Mouse (Mus musculus): ENCODE measurements around the gene Cabin1.
"Not testable (repeated sequence)": the region's sequence is repeated elsewhere in the genome, so short reads cannot be mapped to it uniquely, and the experiment has no call there.

The Cabin1 gene

DNA sequence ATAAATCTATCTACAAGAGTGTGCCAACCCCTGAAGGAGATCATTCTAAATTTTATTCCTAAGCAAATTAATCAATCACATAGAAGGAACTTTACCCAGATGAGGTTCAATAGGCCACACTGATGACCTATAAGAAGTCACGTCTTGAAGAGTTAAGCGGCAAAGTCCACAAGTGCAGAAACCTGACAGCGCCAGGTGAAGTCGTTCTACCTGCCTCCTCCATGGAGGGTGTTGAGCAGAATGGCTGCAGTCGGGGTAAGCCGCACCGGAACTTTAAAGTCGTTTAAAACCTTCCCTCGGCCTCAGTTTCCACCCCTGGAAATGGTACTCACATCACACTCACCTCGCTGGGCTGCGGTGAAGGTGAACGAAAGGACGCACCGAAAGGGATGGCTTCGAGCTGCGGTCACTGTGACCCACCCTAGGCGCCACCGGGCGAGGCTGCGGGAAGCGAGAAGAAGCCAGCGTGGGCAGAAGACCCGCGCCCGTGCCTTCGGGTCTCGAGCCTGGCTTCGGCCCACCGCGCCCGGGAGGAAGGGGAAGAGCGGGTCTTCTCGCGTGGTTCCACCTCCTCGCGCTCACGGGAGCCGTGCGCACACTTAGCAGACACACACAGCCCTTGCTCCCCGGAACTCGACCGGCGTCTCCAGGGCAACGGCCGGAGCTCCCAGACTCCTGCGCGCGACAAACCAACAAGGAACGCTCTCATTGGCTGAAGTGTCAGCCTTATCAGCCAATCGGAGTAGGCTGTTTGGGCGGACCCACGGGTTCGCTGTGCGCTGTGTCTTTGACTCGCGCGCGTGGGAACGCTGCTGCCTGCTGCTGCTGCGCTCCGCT is at the start of gene Cabin1:
Gene Cabin1 (minus strand): TSS at position 660 of the 837 bp plus-strand sequence.
- peak; percentile 98 for DNase-seq (ENCODE audit: low spot score)

DNA sequence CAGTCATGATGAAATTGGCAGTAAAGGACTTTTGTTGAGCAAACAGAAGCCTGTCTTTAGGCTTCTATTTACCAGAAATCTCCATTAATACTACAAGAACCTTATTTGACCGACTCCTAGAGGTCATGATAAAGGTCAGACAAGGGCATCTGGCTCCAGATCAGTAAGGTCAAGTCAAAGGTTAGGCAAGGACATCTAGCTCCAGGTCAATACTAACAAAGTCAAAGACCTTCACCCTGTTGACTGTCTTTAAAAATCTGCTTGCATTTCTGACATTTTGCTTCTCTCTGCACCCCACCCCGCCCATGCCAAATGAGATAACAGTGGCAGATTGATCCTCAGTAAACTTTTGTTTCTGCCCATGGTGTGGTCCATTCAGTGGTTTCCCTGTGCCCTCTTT is 40.1 kb upstream of the Cabin1 start:
- no peak for DNase-seq (ENCODE audit: low spot score)

DNA sequence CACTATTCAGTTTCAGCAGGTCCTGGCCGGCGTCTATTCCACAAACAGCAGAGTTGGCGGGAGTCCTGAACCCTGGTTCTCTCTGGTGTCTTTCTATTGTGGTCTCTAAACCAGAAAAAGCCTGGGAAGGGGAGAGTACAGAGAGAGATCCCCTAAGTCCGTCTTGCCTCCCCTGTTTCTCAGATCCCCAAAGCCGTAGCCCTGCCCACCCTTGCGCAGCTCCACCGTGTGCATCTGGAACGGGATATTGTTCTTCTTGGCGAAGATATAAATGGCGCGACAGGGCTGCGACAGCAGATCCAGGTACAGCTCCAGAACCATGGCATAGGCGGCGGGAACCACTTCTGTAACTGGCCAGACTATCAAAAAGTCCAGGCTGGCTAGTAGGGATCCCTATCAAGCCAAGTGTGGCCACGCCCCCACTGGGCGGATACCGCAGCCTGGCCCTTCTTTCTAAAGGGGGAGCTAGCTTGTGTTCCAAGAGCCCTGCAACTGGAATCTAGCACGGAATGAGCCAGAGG is 34.1 kb upstream of the Cabin1 start, which contains the start of gene Gstt1:
Gene Gstt1 (minus strand): TSS at position 409 of the 521 bp plus-strand sequence.
- peak; percentile 21 for DNase-seq (ENCODE audit: low spot score)

DNA sequence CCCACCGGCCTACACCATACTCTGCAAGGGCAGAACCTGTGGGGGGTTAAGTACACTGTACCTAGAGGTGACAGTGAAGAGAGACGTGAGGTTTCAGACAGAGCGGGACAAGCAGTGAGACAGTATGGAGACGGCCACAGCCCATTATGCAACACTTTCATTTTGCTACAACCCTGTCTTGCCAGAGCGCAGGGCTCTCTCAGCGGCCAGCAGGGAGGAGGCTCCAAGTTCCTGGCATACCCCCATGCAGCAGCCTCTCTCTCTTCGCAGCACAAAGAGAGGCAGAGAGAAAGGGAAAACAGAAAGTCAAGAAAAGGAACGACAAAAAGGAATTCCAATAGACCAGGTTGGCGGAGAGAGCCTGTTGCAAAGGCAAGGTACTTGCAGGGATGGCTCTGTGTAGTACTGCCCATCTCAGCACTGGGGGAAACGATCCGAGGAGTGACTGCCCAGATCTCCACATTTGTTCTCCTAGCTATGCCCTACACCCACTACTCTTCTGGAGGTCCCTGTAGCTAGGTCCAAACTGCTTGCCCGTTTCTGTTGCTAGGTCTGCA is 33.6 kb upstream of the Cabin1 start:
- peak; percentile 25 for DNase-seq (ENCODE audit: low spot score)

DNA sequence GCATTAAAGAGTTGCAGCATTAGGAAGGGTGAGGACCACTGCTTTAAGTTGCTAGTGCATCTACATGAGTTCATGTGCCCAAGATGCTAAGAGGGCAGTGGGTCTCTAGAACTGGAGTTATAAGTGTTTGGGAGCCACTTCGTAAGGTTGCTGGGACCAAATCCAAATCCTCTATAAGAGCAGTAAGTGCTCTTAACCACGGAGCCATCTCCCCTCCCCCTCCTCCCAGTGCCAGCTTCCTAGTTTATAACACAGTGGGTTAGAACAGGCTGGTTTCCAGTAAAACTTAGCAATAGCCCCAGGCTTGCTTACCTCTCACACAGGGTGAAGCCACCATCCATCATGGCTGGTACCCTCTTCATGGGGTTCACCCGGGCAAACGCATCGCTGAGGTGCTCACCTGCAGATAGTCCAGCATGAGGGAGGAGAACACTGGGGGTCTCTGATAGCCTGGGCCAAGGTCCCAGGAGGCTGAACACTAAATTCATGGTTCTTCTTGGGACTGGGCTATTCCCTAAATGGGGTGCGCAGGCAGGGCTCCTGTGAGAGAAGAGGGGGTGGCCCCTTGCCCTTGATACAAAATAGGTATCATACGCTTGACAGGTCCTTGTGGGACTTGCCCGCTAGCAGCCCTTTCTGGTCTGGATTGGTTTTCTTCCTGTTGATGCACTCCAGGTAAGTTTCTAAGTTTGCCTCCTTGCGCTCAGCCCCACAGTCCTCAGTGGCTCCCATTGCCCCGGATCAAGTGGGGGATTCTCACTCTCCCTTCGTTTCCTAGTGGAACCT is 32.8 kb upstream of the Cabin1 start:
- no peak for DNase-seq (ENCODE audit: low spot score)

DNA sequence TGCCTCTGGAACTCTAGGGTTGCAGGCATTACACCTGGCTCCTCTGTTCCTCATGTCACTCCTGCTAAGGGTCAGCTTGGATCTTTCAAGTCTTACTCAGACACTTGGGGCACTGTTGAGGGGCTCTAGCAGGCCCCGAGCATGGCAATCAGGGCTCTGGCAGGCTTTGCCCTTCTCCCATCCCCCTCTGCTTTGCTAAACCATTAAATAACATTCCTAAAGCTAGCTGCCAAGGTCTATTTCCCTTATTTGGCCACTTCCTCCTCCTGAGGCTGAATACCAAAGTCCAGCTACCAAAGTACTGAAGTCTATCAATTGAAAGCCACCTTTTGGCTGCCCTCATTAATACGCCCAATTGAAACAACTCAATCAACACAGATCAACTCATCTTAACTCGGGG is 30.7 kb upstream of the Cabin1 start:
- no peak for DNase-seq (ENCODE audit: low spot score)

DNA sequence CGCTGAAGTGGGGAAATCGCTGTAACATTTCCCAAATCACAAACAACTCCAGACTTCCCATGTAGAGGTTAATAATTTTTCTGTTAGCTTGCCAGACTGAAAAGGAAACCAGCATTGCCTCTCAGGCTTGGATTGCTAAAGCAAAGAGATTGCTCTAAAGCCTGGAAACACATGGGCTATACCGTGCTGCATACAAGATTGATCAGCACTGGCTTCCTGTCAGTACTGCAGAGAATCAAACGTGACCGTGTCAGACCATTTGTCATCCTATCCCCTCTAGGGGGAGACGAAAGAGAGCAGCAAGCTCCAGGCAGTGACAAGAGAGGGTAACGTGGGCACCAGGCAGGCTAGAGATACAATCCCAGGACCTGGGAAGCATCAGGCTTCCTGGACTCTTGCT is 26.6 kb upstream of the Cabin1 start:
- DNase-seq (ENCODE audit: low spot score): no peak

DNA sequence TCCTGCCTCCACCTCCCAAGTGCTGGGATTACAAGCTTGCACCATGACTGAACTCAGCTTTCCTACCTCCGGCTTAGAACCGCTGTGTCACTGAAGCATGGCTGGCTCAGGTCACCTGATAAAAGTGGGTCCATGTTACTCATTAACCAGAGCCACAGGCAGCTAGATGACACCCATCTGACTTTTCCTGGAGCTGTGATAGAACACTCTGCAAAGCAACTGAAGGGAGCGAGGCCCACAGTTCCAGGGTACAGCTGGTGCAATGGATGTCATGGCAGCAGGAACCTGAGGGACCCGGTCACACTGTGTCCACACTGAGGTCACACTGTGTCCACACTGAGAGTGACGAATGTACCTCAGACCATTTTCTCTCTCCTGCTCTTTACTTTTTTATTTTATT is 25.7 kb upstream of the Cabin1 start:
- no peak for DNase-seq (ENCODE audit: low spot score)

DNA sequence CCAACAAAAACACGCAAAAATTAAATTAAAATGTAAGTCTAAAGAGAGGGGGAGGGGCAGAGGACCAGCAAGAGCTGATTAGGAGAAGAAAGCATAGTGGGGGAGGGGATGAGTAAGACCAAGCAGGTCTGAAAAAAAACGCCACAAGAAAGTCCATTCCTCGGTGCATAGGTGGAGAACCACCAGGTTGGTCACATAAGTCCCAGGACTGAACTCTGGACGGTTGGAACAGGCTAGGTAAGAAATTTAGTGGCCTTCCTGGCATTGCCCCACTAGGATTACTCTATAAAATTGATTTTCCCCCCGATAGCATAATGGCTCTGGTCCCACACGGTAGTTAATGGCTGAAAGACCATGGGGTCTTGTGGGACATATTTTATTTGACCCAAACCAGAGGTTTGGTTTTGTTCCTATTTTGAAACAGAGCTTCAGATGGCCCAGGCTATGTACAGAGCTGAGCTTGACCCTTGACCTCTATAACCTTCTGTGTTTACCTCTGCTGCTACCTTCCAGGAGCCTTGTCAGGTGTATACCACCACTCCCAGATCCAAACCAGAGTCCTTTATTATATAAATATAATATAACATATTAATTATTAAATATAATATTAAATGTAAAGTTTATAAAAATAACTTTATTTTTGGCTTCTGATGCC is 25.1 kb upstream of the Cabin1 start:
- no peak for DNase-seq (ENCODE audit: low spot score)

DNA sequence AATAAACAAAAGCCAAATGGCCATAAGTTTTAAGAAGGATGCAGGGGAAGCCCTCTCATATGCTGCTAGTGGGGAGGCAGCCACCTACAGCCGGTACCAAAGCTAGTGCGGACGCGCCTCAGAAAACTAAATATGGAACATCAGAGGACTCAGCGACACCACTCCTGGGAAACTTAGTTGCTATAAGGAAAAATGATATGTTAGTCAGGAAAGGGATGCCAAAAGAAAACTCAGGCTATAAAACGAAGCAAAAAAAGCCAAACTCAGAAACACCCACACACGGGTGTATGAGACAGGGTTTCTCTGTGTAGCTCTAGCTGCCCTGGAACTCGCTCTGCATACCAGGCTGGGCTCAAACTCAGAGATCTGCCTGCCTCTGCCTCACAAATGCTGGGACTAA is 24.1 kb upstream of the Cabin1 start:
- no peak for DNase-seq (ENCODE audit: low spot score)

DNA sequence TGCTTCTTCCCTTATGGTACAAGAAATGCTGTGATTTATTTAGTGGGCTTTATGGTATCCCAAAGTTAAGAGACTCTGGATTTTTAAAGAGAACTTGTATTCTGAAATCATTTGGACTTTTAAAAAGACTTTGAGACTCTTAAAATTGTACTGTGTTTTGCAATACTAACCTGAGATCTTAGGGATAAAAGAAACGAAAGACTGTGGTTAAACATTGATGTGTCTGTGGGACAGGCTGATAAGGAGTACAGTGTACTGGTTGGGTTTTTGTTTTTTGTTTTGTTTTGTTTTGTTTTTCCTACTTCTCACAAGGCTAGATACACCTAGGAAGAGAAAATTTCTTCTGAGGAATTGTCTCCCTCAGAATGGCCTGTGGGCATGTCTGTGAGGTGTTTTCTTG is 21.3 kb upstream of the Cabin1 start:
- DNase-seq (ENCODE audit: low spot score): no peak

DNA sequence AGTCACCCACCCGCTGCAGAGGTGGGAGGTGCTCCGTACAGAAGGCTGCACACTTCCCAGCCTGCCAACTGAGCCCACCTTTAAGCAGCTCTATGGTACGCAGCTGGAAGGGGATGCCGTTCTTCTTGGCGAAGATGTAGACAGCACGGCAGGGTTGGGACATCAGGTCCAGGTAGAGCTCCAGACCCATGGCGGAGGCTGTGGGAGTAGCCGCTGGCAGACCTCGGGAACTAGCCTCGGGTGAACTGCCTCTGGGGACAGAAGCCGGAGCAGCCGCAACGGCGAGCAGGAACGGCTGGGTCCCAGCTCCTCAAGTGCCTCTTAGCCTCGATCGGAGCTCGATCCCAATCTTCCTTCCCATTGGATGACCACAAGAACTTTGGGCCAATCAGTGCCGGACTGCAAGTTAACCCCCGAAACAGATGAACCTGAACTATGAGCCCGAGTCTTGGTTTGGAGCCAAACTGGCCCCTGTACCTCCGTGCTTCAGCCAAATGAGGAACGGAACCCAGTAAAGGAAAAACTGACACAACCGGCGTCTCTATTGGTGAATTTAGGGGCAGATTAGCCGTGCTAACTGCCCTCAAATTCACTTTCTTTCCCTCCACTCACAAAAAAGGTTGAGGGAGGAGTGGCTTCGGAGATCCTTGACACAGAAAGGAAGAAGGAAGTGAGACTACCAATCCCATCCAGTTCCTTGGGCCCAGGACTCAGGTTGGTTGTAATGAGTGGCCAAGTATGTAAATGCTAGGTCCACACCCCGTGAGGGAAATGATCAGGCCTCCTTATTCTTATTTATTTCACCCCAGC is 16.8 kb upstream of the Cabin1 start, which contains the start of the genes Gm20441 and Gstt3:
Gene Gm20441 (minus strand): TSS at position 186 of the 810 bp plus-strand sequence.
Gene Gstt3 (minus strand): TSS at position 646 of the 810 bp plus-strand sequence.
- peak; percentile 14 for DNase-seq (ENCODE audit: low spot score)

DNA sequence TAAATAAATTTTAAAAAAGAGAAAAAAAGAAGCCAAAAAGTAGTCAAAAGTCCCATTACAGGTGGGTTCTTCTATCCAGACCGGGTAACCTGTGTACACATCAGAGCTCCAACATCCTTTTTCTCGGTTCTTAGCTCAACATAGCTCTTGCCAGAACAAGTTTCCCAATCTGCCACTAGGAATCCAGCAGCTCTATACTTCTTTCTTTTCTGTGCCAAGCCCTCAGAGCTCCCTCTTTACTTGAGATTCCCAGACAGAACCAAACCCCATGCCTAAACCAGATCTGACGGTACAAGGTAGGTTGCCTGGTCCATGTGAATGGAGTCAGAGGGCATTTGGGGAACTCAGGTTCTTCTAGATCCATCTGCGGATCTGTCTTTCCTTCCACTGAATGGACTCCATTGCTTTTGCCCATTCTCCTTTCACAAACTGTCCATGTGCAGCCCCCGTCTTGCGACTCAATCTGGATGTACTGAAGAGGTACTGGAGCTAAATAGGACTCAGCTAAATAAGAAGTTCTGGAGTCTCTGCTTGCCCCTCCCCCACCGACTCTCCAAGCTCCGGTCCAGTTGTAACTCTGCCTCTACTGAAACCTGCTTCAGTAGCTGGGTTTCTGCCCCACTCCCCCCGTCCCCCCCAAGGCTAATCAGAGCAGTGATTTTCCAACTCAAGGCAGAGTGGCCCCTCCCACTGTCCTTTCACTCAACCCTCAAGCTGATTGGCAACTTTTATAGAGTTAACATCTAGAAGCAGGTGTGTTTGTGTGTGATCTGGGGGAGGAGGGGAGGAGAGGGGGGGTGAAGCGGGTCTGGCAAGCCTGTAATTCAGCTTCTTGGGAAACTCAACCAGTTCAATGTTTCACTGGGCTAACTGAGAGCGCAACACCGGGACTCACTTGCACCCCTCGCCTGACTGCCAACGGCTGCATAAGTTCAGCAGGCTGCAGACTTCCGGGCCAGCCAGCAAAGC is 15.3 kb upstream of the Cabin1 start:
- DNase-seq (ENCODE audit: low spot score): no peak

DNA sequence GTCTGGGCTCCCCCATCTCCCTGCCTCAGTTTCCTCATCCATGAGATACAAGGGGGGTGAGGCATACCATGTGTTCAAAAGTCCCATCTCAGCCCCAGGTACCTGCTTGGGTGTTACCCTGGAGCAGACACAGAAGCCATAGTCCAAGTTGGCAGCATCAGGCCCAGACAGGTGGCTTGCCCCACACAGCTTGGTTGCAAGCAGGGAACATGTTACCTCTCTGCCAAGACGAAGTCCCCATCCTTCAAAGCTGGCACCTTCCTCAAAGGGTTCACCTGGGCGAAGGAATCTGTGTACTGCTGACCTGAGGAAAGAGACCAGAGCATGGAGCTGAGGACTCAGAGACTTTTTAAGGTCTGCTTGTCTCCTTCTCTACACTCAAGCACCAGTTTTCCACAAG is 13.7 kb upstream of the Cabin1 start:
- no peak for DNase-seq (ENCODE audit: low spot score)

DNA sequence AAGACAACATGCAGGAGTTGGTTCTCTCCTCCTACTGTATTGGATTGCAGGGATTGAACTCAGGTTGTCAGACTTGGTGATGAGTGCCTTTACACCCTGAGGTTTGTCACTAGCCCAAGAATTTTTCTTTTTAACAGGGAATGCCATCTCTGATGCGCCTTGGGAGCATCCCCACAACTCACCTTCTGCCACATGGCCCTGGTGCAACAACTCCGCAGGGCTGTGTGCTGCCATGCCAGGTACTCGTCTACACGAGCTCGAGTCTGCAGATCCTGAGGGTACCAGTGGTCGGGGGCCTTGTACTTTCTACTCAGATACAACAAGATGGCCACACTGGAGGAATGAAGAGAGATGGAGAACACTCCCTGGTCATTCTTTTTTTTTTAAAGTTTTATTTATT is 12.4 kb upstream of the Cabin1 start:
- DNase-seq (ENCODE audit: low spot score): no peak

DNA sequence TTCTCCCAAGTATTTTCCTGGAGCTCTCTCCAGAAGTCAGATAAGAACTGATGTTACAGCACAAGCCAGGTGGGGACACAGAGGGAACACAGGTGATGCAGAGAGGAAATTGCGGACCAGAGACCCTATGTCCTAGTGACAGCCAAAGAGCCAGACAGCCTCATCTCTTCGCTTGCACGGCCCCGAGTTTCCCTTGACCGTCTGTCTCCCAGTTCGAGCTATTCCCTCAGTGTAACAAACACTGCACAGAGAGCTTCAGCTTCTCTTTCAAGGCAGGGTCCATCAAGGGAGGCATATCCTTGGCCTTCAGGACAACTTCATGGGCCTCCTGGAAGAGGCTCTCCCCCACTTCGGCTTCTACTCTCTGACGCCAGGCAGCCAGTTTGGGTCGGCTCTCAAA is 10.4 kb upstream of the Cabin1 start:
- DNase-seq (ENCODE audit: low spot score): no peak

DNA sequence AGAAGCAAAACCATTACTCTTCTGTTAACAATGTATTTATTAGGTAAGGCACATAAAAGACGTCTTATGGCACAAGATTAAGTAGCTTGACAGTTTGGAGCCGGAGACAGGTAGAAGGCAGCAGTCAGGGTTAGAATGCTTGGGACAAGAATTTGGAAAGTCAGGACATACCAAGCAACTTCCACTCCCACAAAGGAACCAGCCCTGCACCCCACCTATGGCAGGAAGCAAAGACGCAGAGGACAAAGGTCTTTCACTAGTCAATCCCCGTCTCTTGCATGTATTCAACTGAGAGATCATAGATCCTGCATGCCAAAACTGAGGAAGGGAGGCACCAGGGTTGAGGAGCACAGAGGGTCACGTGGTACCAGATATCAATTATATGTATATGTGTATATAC is 10.0 kb upstream of the Cabin1 start:
- DNase-seq (ENCODE audit: low spot score): no peak

DNA sequence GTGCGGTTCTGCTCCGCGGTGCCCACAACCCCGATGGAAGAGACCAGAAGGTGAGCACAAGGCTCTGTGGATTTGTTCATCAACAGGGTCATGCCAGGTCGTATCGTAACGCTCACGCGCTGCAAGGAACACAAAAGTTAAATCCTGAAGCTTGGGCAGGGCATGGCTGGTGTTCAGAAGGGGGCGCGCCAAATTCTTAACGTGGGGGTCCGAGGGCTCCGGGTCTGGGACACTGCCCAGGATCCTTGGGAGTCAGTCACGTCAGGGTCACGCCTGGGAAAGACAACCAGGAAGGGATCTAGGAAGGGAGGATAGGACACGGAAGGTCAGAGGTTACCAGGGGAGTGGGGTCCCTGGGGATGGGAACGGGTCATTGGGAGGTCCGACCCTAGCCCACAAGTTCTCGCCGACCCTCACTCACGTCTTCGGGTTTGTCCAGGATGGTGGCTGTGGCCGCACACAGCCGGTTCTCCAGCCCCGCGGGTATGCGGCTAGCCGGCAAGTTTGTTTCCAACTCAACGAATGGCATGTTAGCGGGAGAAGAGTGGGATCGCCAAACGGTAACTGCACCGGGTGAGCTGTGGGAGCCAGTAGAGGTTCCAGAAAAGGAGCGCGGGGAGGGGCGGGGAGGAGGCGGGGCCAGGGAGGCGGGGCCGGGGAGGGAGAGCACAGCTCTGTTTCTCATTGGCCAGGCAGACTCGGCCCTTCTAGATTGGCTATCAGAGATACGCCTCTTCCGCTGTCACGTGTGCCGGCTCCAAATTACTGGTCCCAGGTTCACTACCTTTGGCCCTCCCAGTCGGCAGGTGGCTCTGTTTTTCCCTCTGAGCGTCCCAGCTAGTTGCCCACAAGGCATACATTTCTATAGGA is 8.9 kb upstream of the Cabin1 start, which contains the start of gene Ddt:
Gene Ddt (minus strand): TSS at position 620 of the 870 bp plus-strand sequence.
- DNase-seq (ENCODE audit: low spot score): peak; percentile 87

DNA sequence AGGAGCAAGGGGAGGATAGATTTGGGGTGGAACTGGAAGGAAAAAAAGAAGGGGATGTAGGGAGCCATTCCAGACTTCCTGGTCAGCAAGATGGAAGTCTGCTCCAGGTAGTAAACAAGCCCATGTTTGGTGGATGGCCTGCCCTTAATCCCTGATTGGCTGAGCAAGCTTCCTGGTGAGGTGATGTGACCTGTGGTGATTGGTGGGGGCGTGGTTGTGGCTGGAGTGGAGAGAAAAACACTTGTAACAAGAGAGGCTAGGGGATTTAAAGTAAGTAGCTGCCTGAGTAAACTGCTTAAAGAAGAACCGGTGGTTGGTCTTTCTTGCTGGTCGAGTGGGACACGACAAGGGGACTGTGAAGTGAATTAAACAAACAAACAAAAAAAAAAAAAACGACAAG is 3.6 kb upstream of the Cabin1 start:
- not testable (repeated sequence) for DNase-seq (ENCODE audit: low spot score)
